Mouse (Mus musculus) thymus, postnatal 36 days (tissue): ENCODE results near the gene Zc3h12d.

Experiments
- DNase-seq, 2 experiments: peaks; one replicate each; pipeline ENCODE4 v3.0.0; 2022; ENCODE audit warnings: mixed read lengths in 2 of 2

Gene Zc3h12d

DNA sequence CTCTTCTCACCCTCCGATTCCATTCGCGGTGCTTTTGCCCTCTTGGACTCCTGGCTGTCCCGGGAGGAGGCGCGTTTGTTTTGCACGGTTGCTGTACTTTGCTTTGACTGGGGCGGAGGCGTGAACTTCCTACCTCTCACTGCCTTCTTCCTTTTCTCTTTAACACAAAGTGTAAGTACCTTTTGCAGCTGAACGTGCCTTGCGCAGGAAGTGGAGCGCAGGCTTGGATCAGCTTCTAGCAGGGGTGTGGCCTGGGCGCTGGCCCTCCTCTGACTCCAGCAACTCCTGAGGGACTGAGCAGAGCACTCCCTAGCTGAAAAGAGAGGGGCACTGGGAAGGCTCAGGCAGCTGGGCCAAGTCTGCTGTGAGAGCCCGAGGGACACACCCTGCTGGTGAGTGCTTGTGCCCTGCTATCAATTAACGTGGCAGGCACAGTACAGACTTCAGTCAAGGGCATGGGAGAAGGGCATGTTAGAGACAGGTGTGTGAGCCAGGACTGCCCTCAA lies at the start of gene Zc3h12d:
TSS of gene Zc3h12d (plus strand) at position 300 of the 506 bp plus-strand sequence.
- DNase-seq = peak; percentile 75 to 81

GRCm38 (mm10) chr10:7787319-7787718 lies 45.0 kb upstream of the Zc3h12d start:
- DNase-seq = no peak

- DNase-seq = no peak
Observed at GRCm38 (mm10) chr10:7792254-7792750, 40.0 kb upstream of the Zc3h12d start.

DNA sequence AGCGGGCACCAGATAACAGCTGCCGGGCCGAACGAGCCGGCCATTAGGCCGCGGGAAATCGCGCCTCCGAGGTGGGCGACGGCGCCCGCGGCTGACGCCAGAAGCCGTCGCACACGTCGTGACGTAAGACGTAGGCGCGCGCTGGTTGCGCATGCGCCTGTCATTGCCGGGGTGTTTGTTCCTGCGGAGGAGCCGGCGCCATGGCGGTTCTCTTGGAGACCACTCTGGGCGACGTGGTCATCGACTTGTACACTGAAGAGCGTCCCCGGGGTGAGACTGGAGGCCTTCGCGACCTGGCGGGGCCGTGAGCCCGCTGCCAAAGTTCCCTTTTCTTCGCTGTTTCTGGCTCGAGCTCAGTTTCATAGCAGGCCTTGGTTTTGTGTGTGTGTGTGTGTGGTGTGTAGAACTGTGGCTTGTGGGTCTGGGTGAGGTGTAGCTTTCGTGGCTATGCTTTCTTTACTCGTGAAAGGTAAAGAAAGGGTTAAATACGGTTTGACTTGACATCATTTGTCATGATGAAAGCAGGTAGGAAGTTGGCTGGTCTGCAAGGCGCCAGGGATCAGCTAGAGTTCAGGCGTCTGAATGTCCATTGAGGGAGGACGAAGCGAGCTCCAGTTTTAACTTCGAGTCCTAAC lies 39.4 kb upstream of the Zc3h12d start, which contains the start of the genes Ginm1 and Ppil4:
TSS of gene Ginm1 (minus strand) at position 74 of the 635 bp plus-strand sequence.
TSS of gene Ppil4 (plus strand) at position 141 of the 635 bp plus-strand sequence.
- peak; percentile 86 to 88 for DNase-seq

DNA sequence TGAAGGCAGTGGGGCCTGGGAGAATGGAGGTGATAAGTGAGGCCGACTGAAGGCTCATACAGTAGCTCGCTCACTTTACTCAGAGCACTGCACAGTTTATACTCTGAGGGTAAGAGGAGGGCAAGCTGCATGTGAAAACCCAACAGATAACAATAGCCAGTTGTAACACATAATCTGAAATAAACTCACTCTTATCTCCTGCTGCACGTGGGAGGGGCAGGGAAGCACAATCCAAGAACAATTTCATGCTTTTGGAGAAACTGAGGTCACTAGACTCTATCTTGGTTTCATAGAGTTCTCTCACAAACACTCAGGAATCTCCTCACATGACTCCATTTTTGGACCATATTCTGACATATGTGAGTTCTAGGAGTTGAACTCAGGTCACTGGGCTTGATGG lies 31.0 kb upstream of the Zc3h12d start:
- DNase-seq = no peak

GRCm38 (mm10) chr10:7802519-7803140 lies 29.6 kb upstream of the Zc3h12d start:
- no peak for DNase-seq

- DNase-seq = no peak
Observed at GRCm38 (mm10) chr10:7809937-7810336, 22.3 kb upstream of the Zc3h12d start.

- no peak for DNase-seq
Observed at GRCm38 (mm10) chr10:7816476-7816875, 15.8 kb upstream of the Zc3h12d start.

DNA sequence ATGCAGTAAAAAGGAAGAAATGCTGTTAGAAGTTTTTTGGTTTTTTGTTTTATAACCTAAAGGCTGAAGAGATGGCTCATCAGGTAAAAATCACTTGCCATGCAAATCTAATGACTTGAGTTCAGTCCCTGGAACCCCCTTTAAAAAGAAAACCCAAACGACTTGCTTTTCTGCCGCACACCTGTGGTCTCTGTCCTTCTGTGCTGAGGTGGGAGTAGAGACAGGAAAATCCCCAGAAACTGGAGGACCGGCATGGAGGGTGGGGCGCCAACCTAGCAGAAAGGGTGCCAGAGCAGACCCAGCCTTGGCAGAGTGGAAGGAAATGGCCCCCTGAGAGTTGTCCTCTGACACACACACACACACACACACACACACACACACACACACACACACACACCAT lies 13.6 kb upstream of the Zc3h12d start:
- DNase-seq = no peak

DNA sequence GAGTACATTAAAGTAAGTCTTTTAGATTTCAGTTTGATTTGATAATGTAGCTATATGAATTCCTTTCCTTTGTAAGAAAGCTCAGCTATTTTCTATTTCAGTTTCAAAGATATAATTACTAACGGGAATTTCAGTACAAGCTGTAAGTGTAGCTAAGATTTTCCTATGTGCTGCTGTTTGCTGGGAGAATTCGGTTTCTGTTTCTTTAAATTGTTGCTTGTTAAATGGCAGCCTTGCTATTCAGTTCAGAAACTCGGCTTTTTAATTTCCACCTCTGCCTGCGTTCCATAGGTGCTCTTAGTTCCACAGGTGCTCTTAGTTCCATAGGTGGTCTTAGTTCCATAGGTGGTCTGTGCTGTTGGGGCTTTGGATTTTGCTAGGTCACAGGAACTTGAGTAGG lies 13.1 kb upstream of the Zc3h12d start:
- no peak for DNase-seq

DNA sequence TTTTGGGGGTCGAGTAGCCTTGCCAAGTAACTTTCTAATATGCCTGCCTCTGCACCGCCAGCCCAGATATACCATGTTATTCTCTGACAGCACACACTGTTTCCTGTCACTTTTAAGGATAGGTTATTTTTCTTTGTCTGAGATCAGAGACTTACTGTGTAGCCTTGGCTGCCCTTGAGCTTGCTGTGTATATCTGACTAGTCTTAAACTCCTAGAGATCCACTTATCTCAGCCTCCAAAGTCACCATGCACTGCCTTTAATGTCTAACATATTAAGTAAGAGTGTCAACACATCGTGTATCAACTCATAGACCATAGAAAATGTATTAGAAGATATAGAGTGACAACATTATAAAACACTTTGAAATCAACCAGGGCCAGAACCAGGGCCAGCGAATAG lies 12.7 kb upstream of the Zc3h12d start:
- DNase-seq = no peak

DNA sequence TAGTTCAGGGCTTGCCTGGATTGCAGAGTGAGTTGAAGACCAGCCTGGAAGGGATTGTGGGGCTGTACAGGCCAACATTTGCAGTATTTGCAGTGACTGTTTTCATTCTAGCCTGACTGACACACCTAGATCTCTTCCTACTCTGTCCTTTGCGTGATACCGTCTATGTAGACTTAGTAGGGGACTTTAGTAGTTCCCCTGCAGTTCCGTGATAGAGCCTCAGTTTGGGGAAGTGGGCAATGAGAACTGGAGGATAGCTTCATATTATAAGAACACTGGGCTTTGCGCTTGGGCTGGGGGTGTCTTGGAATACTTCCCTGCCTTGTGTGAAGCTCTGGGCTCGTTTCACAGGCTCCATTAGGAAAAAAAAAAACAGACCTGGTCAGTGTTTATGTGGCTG lies 12.1 kb upstream of the Zc3h12d start:
- DNase-seq = no peak

DNA sequence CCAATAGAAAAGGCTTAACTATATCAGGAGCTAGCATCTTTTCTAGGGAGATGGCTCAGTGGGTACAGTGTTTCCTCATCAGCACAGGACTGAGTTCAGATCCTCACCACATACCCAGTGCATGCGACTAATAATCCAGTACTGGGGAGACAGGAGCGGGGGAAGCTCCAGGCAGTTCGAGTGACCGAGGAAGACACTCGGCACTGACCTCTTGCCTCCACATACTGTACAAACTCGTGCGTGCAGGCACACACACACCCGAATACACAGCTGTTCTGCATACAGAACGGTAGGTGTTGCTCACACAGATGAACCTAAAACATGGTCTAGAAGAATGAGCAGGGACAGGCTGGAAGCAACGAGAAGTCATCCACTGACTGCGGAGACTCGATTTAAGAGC lies 10.3 kb upstream of the Zc3h12d start:
- DNase-seq = no peak

- DNase-seq = no peak
Observed at GRCm38 (mm10) chr10:7824663-7825280, 7.5 kb upstream of the Zc3h12d start.

DNA sequence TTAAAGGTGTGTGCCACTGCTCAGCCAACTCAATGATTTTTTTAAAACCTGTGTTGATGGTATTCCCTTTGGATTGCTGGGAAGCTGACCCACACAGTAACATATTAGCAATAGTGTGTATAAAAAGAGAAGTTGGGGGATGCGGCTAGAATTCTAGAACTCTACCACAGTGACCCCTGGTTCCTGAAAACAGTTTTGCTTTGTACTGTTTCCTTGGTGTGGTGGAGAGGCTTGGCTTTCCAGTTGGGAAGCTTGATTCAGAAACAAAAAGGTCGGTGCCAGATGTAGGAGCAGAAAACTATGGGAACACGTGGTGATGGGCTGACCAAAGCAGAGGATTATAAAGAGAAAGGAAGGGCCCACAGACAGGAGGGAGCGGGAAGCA lies 7.0 kb upstream of the Zc3h12d start:
- DNase-seq = no peak

GRCm38 (mm10) chr10:7826106-7826505 lies 6.2 kb upstream of the Zc3h12d start:
- no peak for DNase-seq

- peak in 1 of 2 experiments; percentile 35 for DNase-seq
Observed at GRCm38 (mm10) chr10:7833377-7834165, 1.3 kb downstream of the Zc3h12d start.

- DNase-seq = peak; percentile 46 to 57
Observed at GRCm38 (mm10) chr10:7834671-7835225, 2.5 kb downstream of the Zc3h12d start.

DNA sequence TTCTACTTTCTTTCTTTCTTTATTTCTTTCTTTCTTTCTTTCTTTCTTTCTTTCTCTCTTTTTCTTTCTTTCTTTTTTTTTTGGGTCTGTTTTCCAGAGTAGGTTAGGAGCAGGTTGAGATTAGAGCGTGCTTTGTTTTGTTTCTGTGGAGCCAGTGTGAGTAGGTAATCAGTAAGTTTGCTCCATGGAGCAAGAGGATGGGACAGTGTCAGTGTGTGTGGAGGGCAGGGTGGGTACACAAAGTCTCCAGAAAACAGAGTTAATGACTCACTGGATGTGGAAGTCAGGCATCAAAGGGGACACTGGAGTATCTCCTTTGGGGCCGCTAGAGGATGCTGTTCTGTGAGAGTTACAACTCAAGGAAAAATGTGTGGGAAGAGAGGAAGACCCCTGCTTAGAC lies 4.6 kb downstream of the Zc3h12d start:
- DNase-seq = no peak

GRCm38 (mm10) chr10:7837446-7837845 lies 5.2 kb downstream of the Zc3h12d start:
- no peak for DNase-seq

DNA sequence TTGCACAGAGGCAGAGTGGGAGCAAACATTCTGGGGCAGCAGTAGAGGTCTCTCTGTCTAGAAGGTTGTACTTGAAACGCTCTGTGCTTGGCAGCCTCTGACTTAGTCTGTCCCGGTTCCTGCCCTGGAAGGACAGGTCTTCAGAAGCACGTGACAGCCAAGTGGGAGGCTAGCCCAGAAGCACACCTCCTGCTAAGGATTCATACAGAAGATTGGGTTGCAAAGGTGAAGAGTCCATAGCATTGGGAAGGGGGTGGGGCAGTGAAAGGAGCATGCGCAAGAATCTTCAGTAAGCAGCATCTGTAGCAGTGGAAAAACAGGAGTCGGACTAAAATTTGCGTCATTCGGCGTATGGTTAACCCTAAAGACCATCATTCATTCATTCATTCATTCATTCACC lies 5.8 kb downstream of the Zc3h12d start:
- no peak for DNase-seq

DNA sequence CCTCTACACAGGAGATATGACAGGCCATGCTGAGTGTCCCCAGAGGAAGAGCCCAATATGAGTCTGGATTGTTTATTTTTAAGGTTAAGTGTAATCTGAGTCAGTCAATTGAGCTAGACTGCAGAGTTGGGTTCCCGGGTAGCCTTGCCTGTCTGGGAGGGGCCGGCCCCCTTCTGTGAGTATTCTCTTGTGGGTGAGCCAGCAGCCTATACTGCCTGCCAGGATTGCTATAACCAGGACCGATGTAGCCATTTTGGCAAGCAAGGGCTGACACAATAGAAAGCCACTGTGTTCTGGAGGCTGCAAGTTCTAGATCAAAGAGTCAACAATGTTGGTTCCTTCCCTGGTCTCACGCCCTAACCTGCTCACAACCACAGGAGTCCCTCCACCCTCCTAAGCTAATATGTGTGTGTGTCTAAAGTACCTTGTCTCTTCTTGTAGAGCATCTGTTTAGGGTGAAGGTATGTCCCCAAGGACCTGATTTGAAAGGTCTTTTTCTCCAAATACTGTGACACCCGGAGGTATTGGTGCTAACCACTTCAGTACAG lies 6.7 kb downstream of the Zc3h12d start:
- no peak for DNase-seq
